Mouse (Mus musculus) testis, adult 2 months (tissue): Measurements from ENCODE around the gene Bclaf1. TPM values are rescaled to one million over a fixed set of nuclear protein-coding genes. Genes with fewer than 3 reads are reported as not detected.

ENCODE experiments used
- H3K27ac ChIP-seq: fragments of 200-500 bp; 2 replicates; pipeline ENCODE4 v1.5.1; 2012; ENCODE audit warnings: low read depth, low read length; ENCODE audit not compliant: control insufficient read depth, insufficient read depth
- H3K27me3 ChIP-seq: fragments of 200-500 bp; 2 replicates; pipeline ENCODE4 v1.6.1; 2012; ENCODE audit warnings: mild to moderate bottlenecking, low read length, moderate library complexity; ENCODE audit not compliant: control insufficient read depth, insufficient read depth
- H3K36me3 ChIP-seq: fragments of 200-500 bp; 2 replicates; pipeline ENCODE4 v1.6.1; 2012; ENCODE audit warnings: mild to moderate bottlenecking, low read length; ENCODE audit not compliant: control insufficient read depth, insufficient read depth
- H3K4me1 ChIP-seq: fragments of 200-500 bp; 2 replicates; pipeline ENCODE4 v1.6.1; 2012; ENCODE audit warnings: low read length; ENCODE audit not compliant: control insufficient read depth, insufficient read depth
- H3K4me3 ChIP-seq: fragments of 200-500 bp; 2 replicates; pipeline ENCODE4 v1.5.1; 2012; ENCODE audit warnings: low read depth, mild to moderate bottlenecking, low read length, moderate library complexity, mixed read lengths; ENCODE audit not compliant: control insufficient read depth
- CTCF ChIP-seq: fragments of 200-500 bp; IDR thresholded peaks from 2 replicates; pipeline ENCODE4 v1.5.1; 2012; ENCODE audit warnings: low read depth, mild to moderate bottlenecking, inconsistent platforms, low read length, moderate library complexity; ENCODE audit not compliant: control insufficient read depth, insufficient read depth, insufficient replicate concordance
- POLR2A ChIP-seq: fragments of 200-500 bp; IDR thresholded peaks from 2 replicates; pipeline ENCODE4 v1.6.1; 2012; ENCODE audit warnings: low read depth, mild to moderate bottlenecking, inconsistent platforms, low read length, moderate library complexity; ENCODE audit not compliant: control insufficient read depth
- polyA plus RNA-seq: library from polyadenylated mRNA; depleted of rRNA; stranded (reverse); fragments of >200 nt; gene quantifications from 2 replicates; pipeline ENCODE4 v1.2.3, GENCODE M21; 2012

The Bclaf1 gene
- polyA plus RNA-seq, 1 experiment: 17.9 TPM

DNA sequence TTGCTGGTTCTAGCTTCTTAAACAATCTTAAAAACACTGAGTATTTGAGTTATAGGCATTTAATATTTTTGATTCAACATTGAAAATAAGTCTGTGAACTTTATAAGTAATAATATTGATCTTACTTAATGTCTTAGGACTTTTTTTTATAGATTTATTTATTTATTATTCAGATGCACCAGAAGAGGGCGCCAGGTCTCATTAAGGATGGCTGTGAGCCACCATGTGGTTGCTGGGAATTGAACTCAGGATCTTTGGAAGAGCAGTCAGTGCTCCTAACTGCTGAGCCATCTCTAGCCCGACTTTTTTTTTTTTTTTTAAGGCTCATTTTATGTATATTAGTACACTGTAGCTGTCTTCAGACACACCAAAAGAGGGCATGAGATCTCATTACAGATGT, 2.5 kb downstream of the Bclaf1 start:
- Histone ChIP-seq H3K4me3 (no peak overlapping the region), H3K27me3 (no peaks in the 10 kb centered on the region), H3K27ac (no peak overlapping the region), H3K36me3 (no peaks in the 10 kb centered on the region), H3K4me1 (peaks cover 3% of the 10 kb centered on the region; the same call in 1 of the 2 replicates)
- TF ChIP-seq CTCF: no peak
- TF ChIP-seq POLR2A: no peak

DNA sequence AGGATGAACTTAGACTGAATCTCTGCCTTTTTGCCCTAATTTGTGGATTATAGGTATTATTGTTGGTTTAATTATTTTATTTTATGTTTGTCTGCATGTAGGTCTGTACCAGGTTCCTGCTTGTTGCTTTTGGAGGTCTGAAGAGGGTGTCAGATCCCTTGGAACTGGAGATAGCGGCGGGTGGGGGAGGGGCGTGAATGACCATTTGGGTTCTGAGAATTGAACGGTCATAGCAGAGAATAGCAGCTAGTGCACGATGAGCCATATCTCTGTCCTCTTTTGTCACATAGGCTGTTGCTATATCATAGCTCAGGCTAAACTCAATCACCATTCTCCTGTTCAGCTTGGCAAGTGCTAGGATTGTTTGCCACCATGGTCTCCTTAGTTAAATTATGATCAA, 5.2 kb downstream of the Bclaf1 start:
- Histone ChIP-seq H3K4me3 (no peak overlapping the region; the same call in 1 of the 2 replicates), H3K36me3 (no peaks in the 10 kb centered on the region), H3K4me1 (peaks cover 3% of the 10 kb centered on the region; the same call in 1 of the 2 replicates), H3K27ac (no peak overlapping the region), H3K27me3 (no peaks in the 10 kb centered on the region)
- TF ChIP-seq POLR2A: no peak
- no peak for TF ChIP-seq CTCF

DNA sequence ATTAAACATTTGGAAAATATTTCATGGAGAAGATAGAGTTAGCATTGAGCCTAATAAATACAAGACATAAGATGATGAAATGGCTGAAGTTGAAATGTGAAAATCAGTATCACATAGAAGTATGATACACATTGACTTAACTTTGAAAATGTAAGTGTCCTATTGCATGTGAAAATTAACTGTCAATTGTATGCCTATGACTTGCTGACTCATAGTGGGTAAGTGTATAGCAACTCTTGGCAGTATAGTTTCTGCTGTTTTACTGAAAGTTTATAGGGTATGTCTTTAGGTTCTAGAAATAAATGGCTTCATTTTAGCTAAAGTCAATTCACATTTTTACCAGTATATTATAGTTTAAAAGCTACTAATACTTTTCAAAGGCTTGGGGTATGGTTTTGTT, 14.0 kb downstream of the Bclaf1 start:
- Histone ChIP-seq H3K27me3 (no peaks in the 10 kb centered on the region), H3K36me3 (peaks cover 5% of the 10 kb centered on the region), H3K4me1 (no peaks in the 10 kb centered on the region), H3K4me3 (no peak overlapping the region), H3K27ac (no peak overlapping the region)
- TF ChIP-seq CTCF (no peak), POLR2A (no peak)

DNA sequence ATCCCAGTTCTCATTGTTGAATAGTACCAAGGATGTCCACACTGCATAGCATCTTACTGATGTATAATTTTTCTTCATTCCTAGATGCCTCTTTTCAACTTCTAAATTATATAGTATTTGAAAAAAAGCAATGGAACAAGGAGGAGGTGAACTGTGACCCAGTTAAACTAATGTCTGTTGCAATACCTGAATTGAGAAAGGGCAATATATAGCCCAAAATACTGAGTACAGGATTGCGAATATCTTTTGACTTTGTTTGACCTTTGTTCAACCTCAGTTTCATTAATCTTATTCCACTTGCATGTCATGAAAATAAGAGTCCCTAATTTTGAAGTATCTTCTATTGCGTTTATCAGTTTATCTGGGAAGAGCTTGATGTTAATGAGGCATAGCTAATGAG, 19.0 kb downstream of the Bclaf1 start:
- no peak overlapping the region for H3K4me3 ChIP-seq
- peaks cover 4% of the 10 kb centered on the region for H3K36me3 ChIP-seq
- TF ChIP-seq POLR2A (no peak), CTCF (no peak)
- no peaks in the 10 kb centered on the region for H3K27me3 ChIP-seq
- H3K4me1 ChIP-seq: no peaks in the 10 kb centered on the region
- H3K27ac ChIP-seq: no peak overlapping the region

DNA sequence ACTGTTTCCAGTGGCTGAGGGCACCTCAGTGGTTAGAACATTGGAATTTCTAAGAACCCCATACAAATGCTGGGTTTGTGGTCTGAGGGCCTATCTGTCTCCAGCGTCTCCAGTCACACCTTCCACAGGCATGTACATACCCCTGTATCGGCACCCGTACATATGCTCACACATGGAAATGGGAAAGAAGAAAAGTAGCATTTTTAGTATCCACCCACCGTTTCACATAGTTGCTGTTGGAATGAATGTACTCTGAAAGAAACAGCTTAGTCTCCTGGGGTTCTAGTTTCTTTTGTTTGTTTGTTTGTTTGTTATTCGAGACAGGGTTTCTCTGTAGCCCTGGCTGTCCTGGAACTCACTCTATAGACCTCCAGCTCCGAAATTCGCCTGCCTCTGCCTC, 25.6 kb downstream of the Bclaf1 start:
- H3K27ac ChIP-seq: no peak overlapping the region
- H3K36me3 ChIP-seq: peaks cover under 1% of the 10 kb centered on the region; the same call in 1 of the 2 replicates
- no peak overlapping the region for H3K4me3 ChIP-seq
- no peak for TF ChIP-seq POLR2A
- no peak for TF ChIP-seq CTCF
- no peaks in the 10 kb centered on the region for H3K4me1 ChIP-seq
- H3K27me3 ChIP-seq: no peaks in the 10 kb centered on the region

DNA sequence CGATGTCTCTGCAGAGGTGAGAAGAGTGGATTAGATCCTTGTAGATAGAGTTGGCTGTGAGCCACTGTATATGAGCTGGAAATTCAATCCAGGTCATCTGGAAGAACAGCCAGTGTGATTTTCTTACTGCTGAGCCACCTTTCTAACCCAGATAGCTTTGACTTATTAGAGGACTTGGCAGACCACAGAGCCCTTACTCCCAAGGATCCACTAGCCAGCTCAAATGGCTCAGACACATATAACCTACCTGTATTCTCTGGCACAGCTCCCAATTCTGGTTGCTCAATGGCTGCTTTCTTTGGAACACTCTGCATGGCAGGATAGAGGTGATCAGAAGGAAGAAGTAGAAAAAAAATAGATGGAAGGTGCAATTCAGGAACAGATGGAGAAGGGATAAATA, 33.5 kb downstream of the Bclaf1 start:
- H3K27ac ChIP-seq: no peak overlapping the region
- TF ChIP-seq POLR2A (no peak), CTCF (no peak)
- H3K36me3 ChIP-seq: no peaks in the 10 kb centered on the region
- no peaks in the 10 kb centered on the region for H3K4me1 ChIP-seq
- no peak overlapping the region for H3K4me3 ChIP-seq
- no peaks in the 10 kb centered on the region for H3K27me3 ChIP-seq

DNA sequence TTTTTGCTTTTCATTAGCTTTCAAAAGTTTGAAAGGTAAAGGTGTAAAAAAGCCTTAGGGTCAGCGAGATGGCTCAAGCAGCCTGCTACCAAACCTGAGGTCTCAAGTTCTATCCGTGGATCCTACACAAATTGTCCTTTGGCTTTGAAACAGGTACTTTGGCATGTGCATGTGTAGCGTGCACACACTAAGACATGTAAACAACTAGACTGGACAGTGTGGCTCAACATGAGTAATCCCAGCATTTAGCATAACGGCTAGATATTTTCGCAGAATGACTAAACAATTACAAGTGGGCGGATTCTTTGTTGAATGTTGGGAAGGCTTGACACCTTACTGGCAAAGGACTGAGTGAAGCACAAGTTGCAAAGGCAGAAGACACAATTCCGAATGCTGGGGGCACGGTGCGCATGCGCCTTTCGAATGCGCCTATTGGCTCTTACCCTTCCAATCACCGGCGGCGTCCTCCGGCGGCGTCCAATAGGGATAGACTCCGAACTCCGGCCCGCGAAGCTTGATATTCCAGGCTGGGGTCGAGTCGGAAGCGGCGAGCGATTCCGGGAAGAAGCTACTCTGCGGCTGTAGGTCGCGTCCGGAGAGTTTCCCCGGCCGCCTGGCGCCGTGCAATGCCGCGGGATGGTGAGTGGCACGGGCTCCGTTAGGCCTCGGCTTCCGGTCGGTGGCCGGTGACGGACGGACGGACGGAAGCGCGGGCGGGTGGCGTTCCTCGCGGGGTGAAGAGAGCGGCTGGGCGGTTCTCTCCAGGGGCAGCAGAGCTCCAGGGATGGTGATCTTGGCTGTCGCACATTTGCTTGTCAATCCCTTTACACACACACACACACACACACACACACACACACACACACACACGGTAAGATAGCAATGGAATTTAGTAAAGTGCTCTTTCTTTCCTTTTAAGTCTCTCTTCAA, 35.3 kb downstream of the Bclaf1 start, which contains the start of gene Mtfr2:
Gene Mtfr2, plus strand, starts transcription at position 486 of the 930 bp plus-strand sequence.
- TF ChIP-seq POLR2A: peak; percentile 62; the same call in 1 of the 2 replicates
- no peak for TF ChIP-seq CTCF
- H3K27ac ChIP-seq: peak within 1 kb of the TSS; percentile 45
- H3K36me3 ChIP-seq: no peaks in the 10 kb centered on the region
- no peaks in the 10 kb centered on the region for H3K4me1 ChIP-seq
- H3K27me3 ChIP-seq: no peaks in the 10 kb centered on the region
- H3K4me3 ChIP-seq: peak within 1 kb of the TSS; percentile 93
